Mouse (Mus musculus): ENCODE results near the gene Zc2hc1b. TPM values are rescaled to one million over a fixed set of nuclear protein-coding genes. Genes with fewer than 3 reads are reported as not detected.

Zc2hc1b gene
- total and polyA plus RNA-seq, 2 experiments, result not detected

- DNase-seq (ENCODE audit: extremely low read depth, low read depth, low spot score), result no peak
- 71% methylated on average over 7 of the region's 7 CpGs for WGBS
- Histone ChIP-seq H3K27ac (replicated peaks; ENCODE audit: insufficient read depth, low read depth, low read length) (no peak overlapping the region), H3K36me3 (ENCODE audit: control insufficient read depth, insufficient read depth, low read length) (no peaks in the 10 kb centered on the region), H3K9ac (ENCODE audit: low read depth, low read length) (no peak overlapping the region), H3K79me2 (ENCODE audit: control insufficient read depth, insufficient read depth, low read length) (no peaks in the 10 kb centered on the region), H3K4me3 (ENCODE audit: insufficient read depth, low read depth, low read length) (no peak overlapping the region), H3K27me3 (ENCODE audit: control insufficient read depth, insufficient read depth, low read length) (no peaks in the 10 kb centered on the region), H3K4me1 (ENCODE audit: control insufficient read depth, insufficient read depth, low read length) (no peaks in the 10 kb centered on the region)
- TF ChIP-seq POLR2A (IDR thresholded peaks at IDR 0.05; ENCODE audit: extremely low read depth, insufficient read depth, low read length) (no peak), CTCF (IDR thresholded peaks at IDR 0.05; ENCODE audit: low read depth, low read length) (no peak)
These were observed 69.7 kb downstream of the Zc2hc1b start for GRCm38 (mm10) chr10:13108021-13108548.

DNA sequence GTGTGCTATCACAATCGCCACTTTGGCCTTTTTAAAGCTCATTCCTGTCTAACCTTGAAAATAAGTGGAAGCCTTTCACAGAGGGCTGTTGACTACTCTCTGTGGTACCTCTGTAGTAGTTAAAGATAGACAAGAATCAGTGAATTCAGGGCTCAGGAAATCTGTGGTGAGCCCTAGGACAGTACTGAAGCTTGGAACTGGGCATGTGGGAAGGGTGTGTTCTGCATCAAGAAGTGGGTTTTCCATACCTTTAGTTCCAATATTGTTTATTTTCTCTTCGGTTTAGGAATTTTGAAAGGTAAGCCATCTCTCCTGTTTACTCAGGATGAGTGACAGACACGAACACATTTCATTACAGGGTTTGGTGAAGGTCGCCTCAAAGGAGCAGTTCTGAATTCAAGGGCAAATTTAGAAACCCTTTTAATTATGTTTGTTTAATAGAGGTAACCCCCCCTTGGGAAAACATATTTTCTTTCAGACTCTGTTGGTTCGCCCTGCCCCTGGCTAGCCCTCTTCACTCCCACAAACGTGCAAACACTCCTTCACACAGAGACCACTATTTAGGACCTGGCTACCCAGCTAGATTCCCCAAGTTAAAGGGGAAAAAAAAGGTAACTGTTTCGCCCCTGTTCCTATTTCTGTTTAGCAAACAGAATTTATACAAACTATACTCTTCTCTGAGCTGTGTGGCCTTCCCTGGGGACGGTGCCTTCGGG, 70.8 kb downstream of the Zc2hc1b start:
- DNase-seq (ENCODE audit: extremely low read depth, low read depth, low spot score), result no peak
- Histone ChIP-seq H3K9ac (ENCODE audit: low read depth, low read length) (no peak overlapping the region), H3K79me2 (ENCODE audit: control insufficient read depth, insufficient read depth, low read length) (no peaks in the 10 kb centered on the region), H3K27ac (replicated peaks; ENCODE audit: insufficient read depth, low read depth, low read length) (no peak overlapping the region), H3K36me3 (ENCODE audit: control insufficient read depth, insufficient read depth, low read length) (no peaks in the 10 kb centered on the region), H3K4me1 (ENCODE audit: control insufficient read depth, insufficient read depth, low read length) (no peaks in the 10 kb centered on the region), H3K4me3 (ENCODE audit: insufficient read depth, low read depth, low read length) (no peak overlapping the region), H3K27me3 (ENCODE audit: control insufficient read depth, insufficient read depth, low read length) (no peaks in the 10 kb centered on the region)
- WGBS, result 63% methylated on average over 9 of the region's 9 CpGs
- no peak for TF ChIP-seq POLR2A (IDR thresholded peaks at IDR 0.05; ENCODE audit: extremely low read depth, insufficient read depth, low read length)
- no peak for TF ChIP-seq CTCF (IDR thresholded peaks at IDR 0.05; ENCODE audit: low read depth, low read length)

DNA sequence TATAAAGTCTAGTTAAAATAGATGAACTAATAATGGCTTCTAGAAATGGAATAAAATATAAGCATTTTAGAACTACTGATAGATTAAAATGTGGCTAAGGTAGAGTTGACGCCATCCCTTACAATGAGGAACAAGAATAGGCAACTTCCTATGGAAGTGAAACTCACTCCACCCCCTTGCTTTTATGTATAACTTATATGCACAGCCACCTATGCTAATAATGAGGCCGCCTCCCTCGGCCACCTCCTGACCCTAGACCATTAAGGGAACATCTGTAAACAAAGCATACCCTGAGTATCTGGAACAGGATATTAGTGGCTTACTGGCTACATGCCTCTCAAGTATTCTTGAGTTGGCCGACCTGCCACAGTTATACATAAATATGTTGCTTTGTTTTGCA, 74.0 kb downstream of the Zc2hc1b start:
- whole genome bisulfite sequencing, result 86% methylated on average over 4 of the region's 4 CpGs
- DNase-seq (ENCODE audit: extremely low read depth, low read depth, low spot score), result no peak

GRCm38 (mm10) chr10:13102360-13102759, 75.5 kb downstream of the Zc2hc1b start:
- Histone ChIP-seq H3K36me3 (ENCODE audit: control insufficient read depth, insufficient read depth, low read length) (no peaks in the 10 kb centered on the region), H3K4me3 (ENCODE audit: insufficient read depth, low read depth, low read length) (no peak overlapping the region), H3K79me2 (ENCODE audit: control insufficient read depth, insufficient read depth, low read length) (no peaks in the 10 kb centered on the region), H3K9ac (ENCODE audit: low read depth, low read length) (no peak overlapping the region), H3K4me1 (ENCODE audit: control insufficient read depth, insufficient read depth, low read length) (no peaks in the 10 kb centered on the region; the same call in 1 of the 2 replicates), H3K27ac (replicated peaks; ENCODE audit: insufficient read depth, low read depth, low read length) (no peak overlapping the region), H3K27me3 (ENCODE audit: control insufficient read depth, insufficient read depth, low read length) (no peaks in the 10 kb centered on the region)
- DNase-seq (ENCODE audit: extremely low read depth, low read depth, low spot score), result no peak
- 71% methylated on average over 4 of the region's 4 CpGs for WGBS
- no peak for TF ChIP-seq CTCF (IDR thresholded peaks at IDR 0.05; ENCODE audit: low read depth, low read length)
- no peak for TF ChIP-seq POLR2A (IDR thresholded peaks at IDR 0.05; ENCODE audit: extremely low read depth, insufficient read depth, low read length)

More for the DNA sequence above, 74.0 kb downstream of the Zc2hc1b start:
- TF ChIP-seq POLR2A (IDR thresholded peaks at IDR 0.05; ENCODE audit: extremely low read depth, insufficient read depth, low read length) (no peak), CTCF (IDR thresholded peaks at IDR 0.05; ENCODE audit: low read depth, low read length) (no peak)
- no peaks in the 10 kb centered on the region for H3K36me3 ChIP-seq (ENCODE audit: control insufficient read depth, insufficient read depth, low read length)
- H3K27me3 ChIP-seq (ENCODE audit: control insufficient read depth, insufficient read depth, low read length), result no peaks in the 10 kb centered on the region
- H3K4me3 ChIP-seq (ENCODE audit: insufficient read depth, low read depth, low read length), result no peak overlapping the region
- H3K9ac ChIP-seq (ENCODE audit: low read depth, low read length), result no peak overlapping the region
- no peak overlapping the region for H3K27ac ChIP-seq (replicated peaks; ENCODE audit: insufficient read depth, low read depth, low read length)
- H3K4me1 ChIP-seq (ENCODE audit: control insufficient read depth, insufficient read depth, low read length), result no peaks in the 10 kb centered on the region; the same call in 1 of the 2 replicates
- H3K79me2 ChIP-seq (ENCODE audit: control insufficient read depth, insufficient read depth, low read length), result no peaks in the 10 kb centered on the region

GRCm38 (mm10) chr10:13100061-13100648, 77.7 kb downstream of the Zc2hc1b start:
- H3K27ac ChIP-seq (replicated peaks; ENCODE audit: insufficient read depth, low read depth, low read length), result no peak overlapping the region
- TF ChIP-seq CTCF (IDR thresholded peaks at IDR 0.05; ENCODE audit: low read depth, low read length) (no peak), POLR2A (IDR thresholded peaks at IDR 0.05; ENCODE audit: extremely low read depth, insufficient read depth, low read length) (no peak)

More at GRCm38 (mm10) chr10:13100061-13100648, 77.7 kb downstream of the Zc2hc1b start:
- Histone ChIP-seq H3K4me1 (ENCODE audit: control insufficient read depth, insufficient read depth, low read length) (no peaks in the 10 kb centered on the region; the same call in 1 of the 2 replicates), H3K79me2 (ENCODE audit: control insufficient read depth, insufficient read depth, low read length) (no peaks in the 10 kb centered on the region), H3K27me3 (ENCODE audit: control insufficient read depth, insufficient read depth, low read length) (no peaks in the 10 kb centered on the region), H3K4me3 (ENCODE audit: insufficient read depth, low read depth, low read length) (no peak overlapping the region), H3K36me3 (ENCODE audit: control insufficient read depth, insufficient read depth, low read length) (no peaks in the 10 kb centered on the region), H3K9ac (ENCODE audit: low read depth, low read length) (no peak overlapping the region)
- WGBS, result 73% methylated on average over 6 of the region's 6 CpGs
- DNase-seq (ENCODE audit: extremely low read depth, low read depth, low spot score), result no peak

Other genes with a start within 250 kb of the Zc2hc1b start
- gene Stx11, start 213.7 kb downstream of the Zc2hc1b start, total RNA-seq (2014; rRNA removed), result 0.94 and 1.5 TPM in 2 replicates
- 0.18 and 0.65 TPM in 2 replicates for gene Stx11, start 213.7 kb downstream of the Zc2hc1b start, polyA plus RNA-seq (2012; rRNA removed)
- 7.7 and 7.9 TPM in 2 replicates for gene Sf3b5, start 172.7 kb downstream of the Zc2hc1b start, total RNA-seq (2014; rRNA removed)
- gene Sf3b5, start 172.7 kb downstream of the Zc2hc1b start, polyA plus RNA-seq (2012; rRNA removed), result 20.1 and 22.0 TPM in 2 replicates
- gene Plagl1, start 117.5 kb downstream of the Zc2hc1b start, total RNA-seq (2014; rRNA removed), result 0.55 and 2.8 TPM in 2 replicates
- gene Plagl1, start 117.5 kb downstream of the Zc2hc1b start, polyA plus RNA-seq (2012; rRNA removed), result 0.50 and 1.1 TPM in 2 replicates
- gene Ltv1, start 15.1 kb upstream of the Zc2hc1b start, total RNA-seq (2014; rRNA removed), result 6.9 and 8.4 TPM in 2 replicates
- 6.3 and 7.6 TPM in 2 replicates for gene Ltv1, start 15.1 kb upstream of the Zc2hc1b start, polyA plus RNA-seq (2012; rRNA removed)

All from liver, adult 2 months (tissue).